Mouse (Mus musculus): Measurements from ENCODE around the gene Pgbd1. TPM values are rescaled to one million over a fixed set of nuclear protein-coding genes. Genes with fewer than 3 reads are reported as not detected.
A peak's percentile ranks its signal among the peaks of the same experiment; 100 is the strongest.

The Pgbd1 gene
- polyA plus RNA-seq, 1 experiment = 0.13 TPM

DNA sequence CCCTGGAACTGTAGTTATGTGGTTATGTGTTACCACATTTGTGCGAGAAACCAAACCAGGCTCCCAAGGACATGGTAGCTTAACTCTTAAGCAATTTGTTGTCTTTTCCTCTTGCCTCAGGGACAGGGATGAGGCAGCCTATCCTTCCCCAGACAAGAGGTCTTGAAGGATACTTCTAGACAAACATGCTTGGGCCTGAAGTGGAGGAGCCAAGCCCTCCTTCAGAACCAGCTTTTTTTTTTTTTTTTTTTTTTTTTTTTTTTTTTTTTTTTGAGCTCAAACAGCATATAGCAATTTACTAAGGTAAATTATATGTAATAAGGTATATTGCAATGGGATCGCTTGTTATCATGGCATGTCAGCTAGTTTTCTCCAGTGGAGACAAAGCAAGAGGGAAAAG, 25.1 kb downstream of the Pgbd1 start:
- DNase-seq (ENCODE audit: low read depth in 1 of 2, low spot score in 2 of 2) = no peak
- H3K36me3 ChIP-seq (ENCODE audit: control insufficient read depth, insufficient read depth, low read length) = no peaks in the 10 kb centered on the region
- H3K4me1 ChIP-seq (ENCODE audit: control insufficient read depth, insufficient read depth, insufficient read length) = no peaks in the 10 kb centered on the region
- H3K4me3 ChIP-seq (ENCODE audit: extremely low read depth, insufficient read depth, insufficient read length) = no peak overlapping the region
- H3K27me3 ChIP-seq (ENCODE audit: control insufficient read depth, insufficient read depth, low read length) = no peaks in the 10 kb centered on the region
- TF ChIP-seq CTCF (IDR thresholded peaks at IDR 0.05; ENCODE audit: extremely low read depth, insufficient read depth, insufficient read length, insufficient replicate concordance) (no peak), POLR2A (IDR thresholded peaks at IDR 0.05; ENCODE audit: low read depth, low read length) (no peak)
- WGBS = 79% methylated on average over 2 of the region's 2 CpGs
- H3K27ac ChIP-seq (ENCODE audit: insufficient read depth, low read length) = no peak overlapping the region

DNA sequence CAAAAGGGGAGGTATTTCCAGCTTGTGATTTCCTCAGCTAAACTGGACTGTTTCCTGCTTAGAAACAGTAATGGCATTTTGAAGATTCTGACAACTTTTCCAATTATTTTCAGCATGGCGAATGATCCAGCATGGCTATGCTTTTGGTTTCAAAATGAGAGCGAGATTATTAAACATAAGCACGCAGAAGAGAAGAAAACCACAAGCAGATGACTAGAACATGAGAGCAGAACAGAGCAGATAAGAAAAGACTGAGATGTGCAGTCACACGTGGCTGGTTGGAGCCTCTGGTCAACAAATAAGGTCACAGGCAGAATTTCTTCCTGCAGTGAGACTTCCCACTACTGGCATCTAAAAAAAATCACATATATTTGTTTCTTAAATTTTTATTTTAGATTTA, 25.6 kb downstream of the Pgbd1 start:
- no peak overlapping the region for H3K4me3 ChIP-seq (ENCODE audit: extremely low read depth, insufficient read depth, insufficient read length)
- no peaks in the 10 kb centered on the region for H3K4me1 ChIP-seq (ENCODE audit: control insufficient read depth, insufficient read depth, insufficient read length)
- H3K36me3 ChIP-seq (ENCODE audit: control insufficient read depth, insufficient read depth, low read length) = no peaks in the 10 kb centered on the region
- no peaks in the 10 kb centered on the region for H3K27me3 ChIP-seq (ENCODE audit: control insufficient read depth, insufficient read depth, low read length)
- TF ChIP-seq CTCF (IDR thresholded peaks at IDR 0.05; ENCODE audit: extremely low read depth, insufficient read depth, insufficient read length, insufficient replicate concordance) (no peak), POLR2A (IDR thresholded peaks at IDR 0.05; ENCODE audit: low read depth, low read length) (no peak)
- H3K27ac ChIP-seq (ENCODE audit: insufficient read depth, low read length) = no peak overlapping the region
- WGBS = 60% methylated on average over 4 of the region's 4 CpGs
- DNase-seq (ENCODE audit: low read depth in 1 of 2, low spot score in 2 of 2) = no peak

DNA sequence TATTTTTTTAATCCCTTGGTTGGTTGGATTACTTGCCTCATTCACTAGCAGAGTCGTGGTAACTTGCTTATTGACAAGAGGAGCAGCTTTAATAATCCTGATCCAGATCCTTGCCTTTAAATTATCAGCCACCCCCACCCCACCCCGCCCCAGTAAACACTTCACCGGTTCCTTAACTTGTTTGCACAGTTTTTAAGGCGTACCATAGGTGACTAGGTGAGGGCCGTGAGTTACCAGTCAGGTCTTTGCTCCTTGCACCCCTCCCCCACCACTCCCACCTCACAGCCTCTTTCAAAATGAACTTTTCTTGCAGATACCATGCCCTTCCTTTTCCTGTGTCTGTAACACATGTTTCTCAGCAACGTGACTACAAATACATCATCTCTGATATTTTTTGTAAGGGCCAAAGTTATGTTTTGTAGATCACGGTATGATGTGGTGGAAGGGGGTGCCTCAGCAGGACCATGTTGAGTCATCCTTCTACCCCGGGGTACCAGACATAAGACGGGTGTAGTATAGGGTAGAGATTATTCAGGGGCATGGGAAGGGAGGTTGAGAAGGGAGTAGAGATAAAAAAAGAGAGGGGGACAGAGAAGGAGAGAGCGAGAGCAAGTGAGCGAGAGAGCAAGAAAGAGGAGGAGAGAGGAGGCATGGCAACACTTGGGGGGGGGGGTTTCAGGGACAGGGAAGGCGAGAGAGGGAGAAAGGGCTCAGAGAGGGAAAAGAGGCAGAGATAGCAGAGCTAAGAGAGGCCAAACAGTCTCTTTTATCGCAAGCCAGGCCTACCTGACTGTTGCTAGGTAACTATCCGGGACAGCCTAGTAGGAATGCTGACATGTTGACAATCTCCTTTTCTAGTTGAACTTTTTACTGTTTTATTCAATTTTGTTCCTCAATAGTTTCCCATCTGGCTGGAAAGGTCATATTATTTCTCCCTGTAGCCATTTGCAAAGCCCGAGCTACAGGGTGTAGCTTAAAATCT, 26.3 kb downstream of the Pgbd1 start:
- Histone ChIP-seq H3K36me3 (ENCODE audit: control insufficient read depth, insufficient read depth, low read length) (no peaks in the 10 kb centered on the region), H3K27me3 (ENCODE audit: control insufficient read depth, insufficient read depth, low read length) (no peaks in the 10 kb centered on the region), H3K27ac (ENCODE audit: insufficient read depth, low read length) (no peak overlapping the region), H3K4me1 (ENCODE audit: control insufficient read depth, insufficient read depth, insufficient read length) (no peaks in the 10 kb centered on the region), H3K4me3 (ENCODE audit: extremely low read depth, insufficient read depth, insufficient read length) (no peak overlapping the region)
- no peak for DNase-seq (ENCODE audit: low read depth in 1 of 2, low spot score in 2 of 2)
- TF ChIP-seq CTCF (IDR thresholded peaks at IDR 0.05; ENCODE audit: extremely low read depth, insufficient read depth, insufficient read length, insufficient replicate concordance) (no peak), POLR2A (IDR thresholded peaks at IDR 0.05; ENCODE audit: low read depth, low read length) (no peak)
- WGBS = 75% methylated on average over 15 of the region's 15 CpGs

DNA sequence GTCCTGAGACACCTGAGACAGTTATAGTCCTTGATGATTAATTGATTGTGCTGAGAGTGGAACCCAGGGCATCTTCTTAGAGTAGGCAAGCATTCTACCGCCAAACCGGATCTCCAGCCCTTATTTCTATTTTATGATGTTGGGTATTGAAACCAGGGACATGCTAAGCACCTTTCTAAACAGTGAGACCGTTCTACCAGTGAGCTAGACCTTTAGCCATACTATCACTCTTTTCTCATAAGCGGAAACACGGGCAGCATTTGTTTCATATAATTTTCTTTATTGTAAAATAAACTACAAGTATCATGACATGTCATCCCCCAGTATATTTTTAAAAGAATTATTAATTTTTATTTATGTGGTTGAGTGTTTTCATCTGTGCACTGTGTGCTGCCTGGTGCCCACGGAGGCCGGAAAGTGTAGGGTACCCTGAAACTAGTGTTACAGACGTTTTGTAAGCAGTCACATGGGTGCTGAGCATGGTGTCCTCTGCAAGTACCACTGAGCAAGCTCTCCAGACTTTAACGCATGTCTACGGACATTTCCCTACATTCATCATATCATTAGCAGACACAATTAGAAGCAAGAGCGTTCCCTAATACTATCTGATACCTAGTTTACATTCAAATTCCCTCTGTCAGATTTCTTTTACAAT, 31.9 kb downstream of the Pgbd1 start:
- Histone ChIP-seq H3K36me3 (ENCODE audit: control insufficient read depth, insufficient read depth, low read length) (no peaks in the 10 kb centered on the region), H3K4me3 (ENCODE audit: extremely low read depth, insufficient read depth, insufficient read length) (peak overlapping the region; percentile 66), H3K27me3 (ENCODE audit: control insufficient read depth, insufficient read depth, low read length) (peaks cover 1% of the 10 kb centered on the region; the same call in 1 of the 2 replicates), H3K4me1 (ENCODE audit: control insufficient read depth, insufficient read depth, insufficient read length) (no peaks in the 10 kb centered on the region), H3K27ac (ENCODE audit: insufficient read depth, low read length) (no peak overlapping the region)
- TF ChIP-seq POLR2A (IDR thresholded peaks at IDR 0.05; ENCODE audit: low read depth, low read length) = no peak
- TF ChIP-seq CTCF (IDR thresholded peaks at IDR 0.05; ENCODE audit: extremely low read depth, insufficient read depth, insufficient read length, insufficient replicate concordance) = no peak
- WGBS = 68% methylated on average over 11 of the region's 11 CpGs
- DNase-seq (ENCODE audit: low read depth in 1 of 2, low spot score in 2 of 2) = no peak

DNA sequence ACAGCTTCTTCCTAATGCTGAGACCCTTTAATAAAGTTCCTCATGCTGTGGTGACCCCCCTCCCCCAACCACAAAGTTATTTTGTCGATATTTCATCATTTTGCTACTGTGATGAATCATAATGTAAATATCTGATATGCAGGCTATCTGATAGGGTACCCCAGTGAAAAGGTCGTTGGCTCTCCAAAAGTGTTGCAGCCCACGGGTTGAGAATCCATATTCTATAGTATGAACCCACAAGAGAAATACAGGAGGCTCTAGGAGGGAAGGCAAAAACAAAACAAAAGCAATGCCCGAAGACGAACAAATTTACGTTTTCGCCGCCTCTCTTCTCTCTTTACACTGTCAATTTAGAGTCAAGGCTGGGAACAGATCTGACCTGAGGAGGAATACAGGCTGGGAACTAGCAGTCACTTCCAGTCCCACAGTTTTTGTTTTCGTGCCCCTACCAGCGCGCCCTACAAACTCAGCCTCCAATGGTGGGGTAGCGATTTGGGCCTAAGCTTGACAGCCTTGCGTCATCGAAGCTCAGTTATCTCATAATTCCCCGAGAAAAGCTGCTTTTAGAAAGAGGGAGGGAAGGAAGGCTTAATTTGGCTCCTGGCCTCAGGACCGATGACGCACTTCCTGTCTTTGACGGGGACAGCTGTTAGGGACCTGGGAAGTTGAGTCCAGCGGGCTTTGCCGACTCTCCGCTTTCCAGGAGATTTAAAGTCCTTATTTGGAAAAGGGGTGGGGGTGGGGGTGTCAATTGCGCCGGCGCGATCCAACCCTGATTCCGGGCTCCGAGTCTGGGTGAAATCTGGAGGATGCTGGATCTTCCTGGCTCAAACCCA, 32.7 kb downstream of the Pgbd1 start:
- H3K27me3 ChIP-seq (ENCODE audit: control insufficient read depth, insufficient read depth, low read length) = peaks cover 1% of the 10 kb centered on the region; the same call in 1 of the 2 replicates
- DNase-seq (ENCODE audit: low read depth in 1 of 2, low spot score in 2 of 2) = peak; percentile 4 to 26
- H3K27ac ChIP-seq (ENCODE audit: insufficient read depth, low read length) = peak overlapping the region; percentile 19; the same call in 1 of the 2 replicates
- no peaks in the 10 kb centered on the region for H3K36me3 ChIP-seq (ENCODE audit: control insufficient read depth, insufficient read depth, low read length)
- 4% methylated on average over 27 of the region's 27 CpGs for WGBS
- H3K4me3 ChIP-seq (ENCODE audit: extremely low read depth, insufficient read depth, insufficient read length) = peak overlapping the region; percentile 66
- H3K4me1 ChIP-seq (ENCODE audit: control insufficient read depth, insufficient read depth, insufficient read length) = no peaks in the 10 kb centered on the region
- TF ChIP-seq CTCF (IDR thresholded peaks at IDR 0.05; ENCODE audit: extremely low read depth, insufficient read depth, insufficient read length, insufficient replicate concordance) = no peak
- no peak for TF ChIP-seq POLR2A (IDR thresholded peaks at IDR 0.05; ENCODE audit: low read depth, low read length)

DNA sequence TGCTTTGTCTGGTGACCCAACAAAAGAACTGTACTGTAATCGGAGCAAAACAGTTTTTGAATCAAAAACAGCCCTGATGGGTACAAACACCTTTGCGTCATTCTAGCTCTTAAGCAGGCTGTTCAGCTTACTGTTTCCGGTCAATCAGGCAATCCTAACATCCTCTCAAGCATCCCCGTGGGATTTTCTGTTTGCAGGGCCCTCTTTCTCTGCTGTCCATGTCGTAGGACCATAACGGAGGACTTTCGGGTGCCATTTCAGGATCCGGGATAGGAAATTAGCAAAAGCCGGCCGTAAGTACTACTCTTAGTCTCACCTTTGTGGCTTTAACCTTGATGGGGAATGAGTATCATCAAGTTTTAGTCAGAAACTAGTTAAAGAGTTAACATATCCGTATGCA, 33.5 kb downstream of the Pgbd1 start:
- WGBS = 86% methylated on average over 11 of the region's 11 CpGs
- Histone ChIP-seq H3K27ac (ENCODE audit: insufficient read depth, low read length) (no peak overlapping the region), H3K4me1 (ENCODE audit: control insufficient read depth, insufficient read depth, insufficient read length) (no peaks in the 10 kb centered on the region; the same call in 1 of the 2 replicates)

More for the DNA sequence above, 33.5 kb downstream of the Pgbd1 start:
- Histone ChIP-seq H3K4me3 (ENCODE audit: extremely low read depth, insufficient read depth, insufficient read length) (no peak overlapping the region), H3K36me3 (ENCODE audit: control insufficient read depth, insufficient read depth, low read length) (no peaks in the 10 kb centered on the region), H3K27me3 (ENCODE audit: control insufficient read depth, insufficient read depth, low read length) (peaks cover 1% of the 10 kb centered on the region; the same call in 1 of the 2 replicates)
- TF ChIP-seq POLR2A (IDR thresholded peaks at IDR 0.05; ENCODE audit: low read depth, low read length) (no peak), CTCF (IDR thresholded peaks at IDR 0.05; ENCODE audit: extremely low read depth, insufficient read depth, insufficient read length, insufficient replicate concordance) (no peak)
- no peak for DNase-seq (ENCODE audit: low read depth in 1 of 2, low spot score in 2 of 2)
